ENCODE assay signal across 8 mouse cellular contexts in the genomic region with DNA sequence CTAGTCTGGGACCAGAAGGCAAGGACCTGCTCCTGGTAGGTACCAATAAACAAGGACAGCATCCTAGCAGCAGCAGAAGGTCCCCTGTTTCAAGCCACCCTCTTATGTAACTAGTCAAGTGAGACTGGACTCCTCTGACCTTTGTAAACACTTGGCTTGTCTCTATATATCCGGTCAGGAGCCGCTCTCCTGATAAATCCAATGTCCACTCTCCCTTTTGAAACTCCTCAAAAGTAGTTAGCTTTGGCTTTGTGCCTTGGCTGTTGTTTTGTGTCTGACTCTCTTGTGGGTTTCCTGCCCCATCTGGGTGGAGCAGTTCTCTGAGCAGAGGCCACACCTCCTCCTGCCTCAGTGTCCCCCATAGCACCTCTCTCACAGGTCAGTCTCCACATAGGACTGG. TPM values are rescaled to one million over a fixed set of nuclear protein-coding genes. Genes with fewer than 3 reads are reported as not detected.
A peak's percentile ranks its signal among the peaks of the same experiment; 100 is the strongest.
DNase-seq lines count a peak whose midpoint lies in the region; ATAC-seq and TF ChIP-seq lines count a peak whose summit lies in the region.

No protein-coding gene starts in this region.

- no peak for TF ChIP-seq POLR2A in liver, adult 2 months (IDR thresholded peaks at IDR 0.05; ENCODE audit: extremely low read depth, insufficient read depth, low read length)

- 3% methylated on average over 2 of the region's 2 CpGs for WGBS in liver, adult 2 months
- 78% methylated on average over 2 of the region's 2 CpGs for WGBS in liver, embryonic 11.5 days
- 49% methylated on average over 2 of the region's 2 CpGs for WGBS in kidney, embryonic 16.5 days
- 94% methylated on average over 2 of the region's 2 CpGs for WGBS in neural tube, embryonic 13.5 days

- peak overlapping the region; percentile 90 for H3K27ac ChIP-seq in liver, adult 2 months (replicated peaks; ENCODE audit: insufficient read depth, low read depth, low read length)
- H3K27ac ChIP-seq in liver, embryonic 11.5 days (ENCODE audit: low read depth, low read length) = no peak overlapping the region; the same call in 1 of the 2 replicates
- H3K27ac ChIP-seq in kidney, embryonic 16.5 days (ENCODE audit: low read length) = peak overlapping the region; percentile 81
- H3K27ac ChIP-seq in neural tube, embryonic 13.5 days (replicated peaks) = peak overlapping the region; percentile 81

- no peak for TF ChIP-seq CTCF in liver, adult 2 months (IDR thresholded peaks at IDR 0.05; ENCODE audit: low read depth, low read length)

- H3K4me1 ChIP-seq in liver, adult 2 months (ENCODE audit: control insufficient read depth, insufficient read depth, low read length) = peaks cover 18% of the 10 kb centered on the region
- peaks cover 22% of the 10 kb centered on the region for H3K4me1 ChIP-seq in liver, embryonic 11.5 days (replicated peaks; ENCODE audit: control insufficient read depth, insufficient read depth, low read length)
- H3K4me1 ChIP-seq in kidney, embryonic 16.5 days (ENCODE audit: insufficient read depth, low read length) = peaks cover 33% of the 10 kb centered on the region
- peaks cover 30% of the 10 kb centered on the region for H3K4me1 ChIP-seq in neural tube, embryonic 13.5 days (replicated peaks)

- H3K79me2 ChIP-seq in liver, adult 2 months (ENCODE audit: control insufficient read depth, insufficient read depth, low read length) = no peaks in the 10 kb centered on the region

- H3K9me3 ChIP-seq in liver, embryonic 11.5 days (ENCODE audit: control insufficient read depth, low read length) = no peaks in the 10 kb centered on the region
- H3K9me3 ChIP-seq in kidney, embryonic 16.5 days (ENCODE audit: low read length) = peaks cover 6% of the 10 kb centered on the region; the same call in 1 of the 2 replicates
- peaks cover 5% of the 10 kb centered on the region; the same call in 1 of the 2 replicates for H3K9me3 ChIP-seq in neural tube, embryonic 13.5 days

- peak; percentile 98 for DNase-seq in liver, adult 2 months (ENCODE audit: extremely low read depth, low read depth, low spot score)
- DNase-seq in liver, embryonic 11.5 days (ENCODE audit: low spot score) = no peak
- DNase-seq in heart, adult 9 months (ENCODE audit: low spot score in 2 of 2) = peak; percentile 78 to 85
- no peak for DNase-seq in T-cell, adult 2 months (ENCODE audit: low spot score)
- no peak for DNase-seq in natural killer cell, adult 2 months (ENCODE audit: low spot score in 2 of 2)

- H3K27me3 ChIP-seq in liver, adult 2 months (ENCODE audit: control insufficient read depth, insufficient read depth, low read length) = peaks cover 4% of the 10 kb centered on the region; the same call in 1 of the 2 replicates
- peaks cover 28% of the 10 kb centered on the region for H3K27me3 ChIP-seq in liver, embryonic 11.5 days (replicated peaks; ENCODE audit: control insufficient read depth, insufficient read depth, low read length)
- peaks cover 11% of the 10 kb centered on the region for H3K27me3 ChIP-seq in kidney, embryonic 16.5 days (ENCODE audit: insufficient read depth, low read length)
- H3K27me3 ChIP-seq in neural tube, embryonic 13.5 days = peaks cover 31% of the 10 kb centered on the region

- H3K9ac ChIP-seq in liver, adult 2 months (ENCODE audit: low read depth, low read length) = peak overlapping the region; percentile 27; the same call in 1 of the 2 replicates
- no peak overlapping the region for H3K9ac ChIP-seq in liver, embryonic 11.5 days (ENCODE audit: low read depth, low read length)
- no peak overlapping the region for H3K9ac ChIP-seq in kidney, embryonic 16.5 days (replicated peaks; ENCODE audit: low read length)
- H3K9ac ChIP-seq in neural tube, embryonic 13.5 days = no peak overlapping the region

- ATAC-seq in liver, embryonic 11.5 days (replicated peaks; ENCODE audit: low FRiP score) = no peak
- ATAC-seq in kidney, embryonic 16.5 days (ENCODE audit: low FRiP score, low TSS enrichment) = no peak
- no peak for ATAC-seq in neural tube, embryonic 13.5 days (ENCODE audit: low read depth)
- no peak for ATAC-seq in erythroid progenitor cell, adult 5-6 weeks (replicated peaks; ENCODE audit: low FRiP score, poor library complexity, severe bottlenecking)

- no peaks in the 10 kb centered on the region for H3K36me3 ChIP-seq in liver, adult 2 months (ENCODE audit: control insufficient read depth, insufficient read depth, low read length)
- H3K36me3 ChIP-seq in liver, embryonic 11.5 days (ENCODE audit: control insufficient read depth, insufficient read depth, low read length) = no peaks in the 10 kb centered on the region
- H3K36me3 ChIP-seq in kidney, embryonic 16.5 days (ENCODE audit: insufficient read depth, low read length) = peaks cover 7% of the 10 kb centered on the region; the same call in 1 of the 2 replicates
- no peaks in the 10 kb centered on the region for H3K36me3 ChIP-seq in neural tube, embryonic 13.5 days

- no peak overlapping the region for H3K4me3 ChIP-seq in liver, adult 2 months (ENCODE audit: insufficient read depth, low read depth, low read length)
- no peak overlapping the region for H3K4me3 ChIP-seq in liver, embryonic 11.5 days (ENCODE audit: low read depth, low read length)
- H3K4me3 ChIP-seq in kidney, embryonic 16.5 days (ENCODE audit: low read length) = no peak overlapping the region
- H3K4me3 ChIP-seq in neural tube, embryonic 13.5 days = no peak overlapping the region

- H3K4me2 ChIP-seq in liver, embryonic 11.5 days = no peak overlapping the region
- no peak overlapping the region for H3K4me2 ChIP-seq in kidney, embryonic 16.5 days (replicated peaks; ENCODE audit: low read depth, low read length)
- no peak overlapping the region for H3K4me2 ChIP-seq in neural tube, embryonic 13.5 days

RNA-seq across cellular contexts. Expression of a gene that starts 19.4 kb away (rescaled TPM):
- total RNA-seq in liver, adult 2 months (2014; rRNA removed) = 994 and 1,028 TPM in 2 replicates
- 683 and 720 TPM in 2 replicates for polyA plus RNA-seq in liver, adult 2 months (2012; rRNA removed)
- polyA plus RNA-seq in liver, embryonic 11.5 days (2014; fragmentation: Nextera tagmentation; extraction: Ambion mirVana) = 22.7 and 23.6 TPM in 2 replicates
- 46.1 and 48.8 TPM in 2 replicates for polyA plus RNA-seq in kidney, embryonic 16.5 days (2015; fragmentation: Nextera tagmentation; extraction: Ambion mirVana)
- polyA plus RNA-seq in neural tube, embryonic 13.5 days (2015; fragmentation: Nextera tagmentation; extraction: Ambion mirVana) = 53.5 and 55.9 TPM in 2 replicates
- total RNA-seq in erythroid progenitor cell, adult 5-6 weeks (2015; ENCODE audit: low replicate concordance) = 15.5 and 18.4 TPM in 2 replicates
- 6.4 and 20.5 TPM in 2 replicates for total RNA-seq in erythroid progenitor cell, adult 5-6 weeks (2017; ENCODE audit: low replicate concordance)

RNA-seq across cellular contexts. Expression of a gene that starts 19.6 kb away (rescaled TPM):
- 3.0 and 5.3 TPM in 2 replicates for total RNA-seq in liver, adult 2 months (2014; rRNA removed)
- polyA plus RNA-seq in liver, adult 2 months (2012; rRNA removed) = 2.3 and 3.0 TPM in 2 replicates
- polyA plus RNA-seq in liver, embryonic 11.5 days (2014; fragmentation: Nextera tagmentation; extraction: Ambion mirVana) = 62.3 and 63.8 TPM in 2 replicates
- 85.0 and 85.9 TPM in 2 replicates for polyA plus RNA-seq in kidney, embryonic 16.5 days (2015; fragmentation: Nextera tagmentation; extraction: Ambion mirVana)
- polyA plus RNA-seq in neural tube, embryonic 13.5 days (2015; fragmentation: Nextera tagmentation; extraction: Ambion mirVana) = 75.2 and 83.0 TPM in 2 replicates
- total RNA-seq in erythroid progenitor cell, adult 5-6 weeks (2015; ENCODE audit: low replicate concordance) = 11.2 and 19.3 TPM in 2 replicates
- 3.0 and 3.7 TPM in 2 replicates for total RNA-seq in erythroid progenitor cell, adult 5-6 weeks (2017; ENCODE audit: low replicate concordance)

RNA-seq across cellular contexts. Expression of a gene that starts 19.6 kb away (rescaled TPM):
- 0.07 and 0.18 TPM in 2 replicates for total RNA-seq in liver, adult 2 months (2014; rRNA removed)
- 0.12 and 0.16 TPM in 2 replicates for polyA plus RNA-seq in liver, adult 2 months (2012; rRNA removed)
- 0.56 TPM in 2 replicates for polyA plus RNA-seq in liver, embryonic 11.5 days (2014; fragmentation: Nextera tagmentation; extraction: Ambion mirVana)
- polyA plus RNA-seq in kidney, embryonic 16.5 days (2015; fragmentation: Nextera tagmentation; extraction: Ambion mirVana) = 3.5 and 4.1 TPM in 2 replicates
- polyA plus RNA-seq in neural tube, embryonic 13.5 days (2015; fragmentation: Nextera tagmentation; extraction: Ambion mirVana) = 0.59 and 0.73 TPM in 2 replicates
- total RNA-seq in erythroid progenitor cell, adult 5-6 weeks (2015; ENCODE audit: low replicate concordance) = not detected in 2 replicates
- not detected in 2 replicates for total RNA-seq in erythroid progenitor cell, adult 5-6 weeks (2017; ENCODE audit: low replicate concordance)

RNA-seq across cellular contexts. Expression of a gene that starts 50.3 kb away (rescaled TPM):
- 5.6 and 9.0 TPM in 2 replicates for total RNA-seq in liver, adult 2 months (2014; rRNA removed)
- polyA plus RNA-seq in liver, adult 2 months (2012; rRNA removed) = 3.6 and 4.5 TPM in 2 replicates
- polyA plus RNA-seq in liver, embryonic 11.5 days (2014; fragmentation: Nextera tagmentation; extraction: Ambion mirVana) = 20.1 and 23.3 TPM in 2 replicates
- 38.7 and 45.6 TPM in 2 replicates for polyA plus RNA-seq in kidney, embryonic 16.5 days (2015; fragmentation: Nextera tagmentation; extraction: Ambion mirVana)
- polyA plus RNA-seq in neural tube, embryonic 13.5 days (2015; fragmentation: Nextera tagmentation; extraction: Ambion mirVana) = 52.5 and 58.5 TPM in 2 replicates
- total RNA-seq in erythroid progenitor cell, adult 5-6 weeks (2015; ENCODE audit: low replicate concordance) = 13.3 and 32.7 TPM in 2 replicates
- 12.3 and 27.5 TPM in 2 replicates for total RNA-seq in erythroid progenitor cell, adult 5-6 weeks (2017; ENCODE audit: low replicate concordance)

RNA-seq across cellular contexts. Expression of a gene that starts 55.8 kb away (rescaled TPM):
- 19.9 and 25.2 TPM in 2 replicates for total RNA-seq in liver, adult 2 months (2014; rRNA removed)
- polyA plus RNA-seq in liver, adult 2 months (2012; rRNA removed) = 32.6 and 36.3 TPM in 2 replicates
- polyA plus RNA-seq in liver, embryonic 11.5 days (2014; fragmentation: Nextera tagmentation; extraction: Ambion mirVana) = 88.4 and 89.4 TPM in 2 replicates
- 95.9 and 96.7 TPM in 2 replicates for polyA plus RNA-seq in kidney, embryonic 16.5 days (2015; fragmentation: Nextera tagmentation; extraction: Ambion mirVana)
- 64.0 and 64.4 TPM in 2 replicates for polyA plus RNA-seq in neural tube, embryonic 13.5 days (2015; fragmentation: Nextera tagmentation; extraction: Ambion mirVana)
- 13.7 and 18.9 TPM in 2 replicates for total RNA-seq in erythroid progenitor cell, adult 5-6 weeks (2015; ENCODE audit: low replicate concordance)
- total RNA-seq in erythroid progenitor cell, adult 5-6 weeks (2017; ENCODE audit: low replicate concordance) = 18.2 and 21.3 TPM in 2 replicates

Comparison
In these comparisons a context has a peak if more than half of its experiments do, and no peak if none do; other contexts are left out.
1. DNase-seq: peak in liver, adult 2 months (single experiment) and heart, adult 9 months (2 of 2); none in liver, embryonic 11.5 days (single experiment), T-cell, adult 2 months (single experiment) and natural killer cell, adult 2 months (0 of 2).
2. RNA of a gene that starts 19.4 kb away (polyA plus RNA-seq): 683 to 720 TPM in liver, adult 2 months; 53.5 to 55.9 TPM in neural tube, embryonic 13.5 days, 46.1 to 48.8 TPM in kidney, embryonic 16.5 days and 22.7 to 23.6 TPM in liver, embryonic 11.5 days; every median in the first group is over 10 times any median in the second.
3. RNA of a gene that starts 19.6 kb away (polyA plus RNA-seq): 85.0 to 85.9 TPM in kidney, embryonic 16.5 days, 75.2 to 83.0 TPM in neural tube, embryonic 13.5 days and 62.3 to 63.8 TPM in liver, embryonic 11.5 days; 2.3 to 3.0 TPM in liver, adult 2 months; every median in the first group is over 10 times any median in the second.